Mouse (Mus musculus) midbrain, embryonic 14.5 days (tissue): ENCODE results near the gene Rprd1b. TPM values are rescaled to one million over a fixed set of nuclear protein-coding genes. Genes with fewer than 3 reads are reported as not detected.

Experiments used
- ATAC-seq: fragments of 200-750 bp; cut with Nextera tagmentation; 2 replicates; pipeline ENCODE4 v1.8.0; 2017; ENCODE audit warnings: moderate number of reproducible peaks, moderate library complexity; ENCODE audit not compliant: low FRiP score, low TSS enrichment
- DNase-seq: peaks from one replicate; pipeline ENCODE4 v3.0.0-alpha.2; 2015
- H3K27ac ChIP-seq: fragments of 300-500 bp; sonication (generic); replicated peaks from 2 replicates; pipeline ENCODE4 v1.5.1; 2014; ENCODE audit warnings: mild to moderate bottlenecking, low read depth, low read length, moderate library complexity
- H3K27me3 ChIP-seq: fragments of 300-500 bp; sonication (generic); 2 replicates; pipeline ENCODE4 v1.6.1; 2014; ENCODE audit warnings: low read length, control low read depth, mixed read lengths; ENCODE audit not compliant: control insufficient read depth, insufficient read depth
- H3K36me3 ChIP-seq: fragments of 300-500 bp; sonication (generic); 2 replicates; pipeline ENCODE4 v1.6.1; 2014; ENCODE audit warnings: low read length, control low read depth; ENCODE audit not compliant: control insufficient read depth, insufficient read depth
- H3K4me1 ChIP-seq: fragments of 300-500 bp; sonication (generic); 2 replicates; pipeline ENCODE4 v1.6.1; 2014; ENCODE audit warnings: mild to moderate bottlenecking, antibody characterized with exemption, low read length, control low read depth; ENCODE audit not compliant: control insufficient read depth, insufficient read depth
- H3K4me2 ChIP-seq: fragments of 300-500 bp; sonication (generic); 2 replicates; pipeline ENCODE4 v1.6.1; 2014; ENCODE audit warnings: mild to moderate bottlenecking, low read length, moderate library complexity
- H3K4me3 ChIP-seq: fragments of 300-500 bp; sonication (generic); replicated peaks from 2 replicates; pipeline ENCODE4 v1.5.1; 2014; ENCODE audit warnings: low read depth, low read length
- H3K9ac ChIP-seq: fragments of 300-500 bp; sonication (generic); replicated peaks from 2 replicates; pipeline ENCODE4 v1.6.1; 2014; ENCODE audit warnings: mild to moderate bottlenecking, low read length, moderate library complexity
- H3K9me3 ChIP-seq: fragments of 300-500 bp; sonication (generic); 2 replicates; pipeline ENCODE4 v1.6.1; 2016; ENCODE audit warnings: low read length, control low read depth, mixed read lengths; ENCODE audit not compliant: control insufficient read depth
- WGBS: fragments of 180-500 bp; shearing (Covaris S2); extraction: QIAGEN DNeasy Blood & Tissue Kit; methylation state at CpG from one replicate; pipeline ENCODE4 v1.1.7; 2014; 5-methylcytosine and 5-hydroxymethylcytosine counted together
- polyA plus RNA-seq: library from polyadenylated mRNA; unstranded; fragments of >200 nt; fragmentation: Nextera tagmentation; extraction: Ambion mirVana; gene quantifications from 2 replicates; pipeline ENCODE4 v1.2.1, GENCODE M21; 2014

Gene Rprd1b
- polyA plus RNA-seq, 1 experiment from 2014 or later, result 40.2 TPM

DNA sequence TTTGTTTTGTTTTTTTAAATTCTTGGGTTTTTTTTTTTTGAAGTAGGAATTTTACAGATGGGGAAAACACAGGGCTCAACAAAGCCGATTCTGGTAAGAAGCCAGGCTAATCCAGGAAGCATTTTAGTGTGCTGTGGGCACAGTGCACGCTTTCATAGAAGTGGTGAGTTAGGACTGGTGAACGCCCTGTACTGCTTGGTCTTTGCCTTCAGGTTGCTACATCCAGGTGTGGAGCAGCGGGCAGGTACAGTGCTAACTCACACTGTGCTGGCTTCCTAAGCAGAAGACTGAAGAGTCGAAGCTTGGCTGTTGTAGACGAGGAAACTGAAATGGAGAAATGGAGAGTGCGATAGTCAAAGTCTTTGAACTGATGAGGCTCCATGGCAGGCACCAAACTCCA lies 1.7 kb downstream of the Rprd1b start:
- Histone ChIP-seq H3K36me3 (0 out of 2 replicates have a peak, but pooled peaks cover 4% of the 10 kb centered on the region), H3K9ac (no peak overlapping the region), H3K9me3 (no peaks in the 10 kb centered on the region), H3K4me3 (peak overlapping the region; percentile 94), H3K27ac (no peak overlapping the region), H3K4me2 (peak overlapping the region; percentile 93), H3K27me3 (no peaks in the 10 kb centered on the region), H3K4me1 (peaks cover 24% of the 10 kb centered on the region)
- ATAC-seq, result no peak
- DNase-seq, result no peak
- WGBS, result 82% methylated on average over 7 of the region's 7 CpGs

DNA sequence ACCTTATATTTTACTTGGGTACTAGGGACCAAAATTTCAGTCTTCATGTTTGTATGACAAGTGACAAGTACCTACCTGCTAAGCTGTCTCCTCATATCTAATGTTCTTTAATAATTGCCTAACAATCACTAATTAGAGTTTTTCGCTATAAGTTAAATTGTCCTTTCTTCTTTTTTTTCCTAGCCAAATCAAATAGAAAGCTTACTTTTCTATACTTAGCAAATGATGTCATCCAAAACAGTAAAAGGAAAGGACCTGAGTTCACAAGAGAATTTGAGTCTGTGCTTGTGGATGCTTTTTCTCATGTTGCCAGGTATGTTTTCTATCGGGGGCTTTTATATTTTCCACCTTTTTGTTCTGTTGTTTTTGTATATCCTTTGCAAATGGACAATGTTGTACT lies 7.5 kb downstream of the Rprd1b start:
- H3K27me3 ChIP-seq, result no peaks in the 10 kb centered on the region
- ATAC-seq, result no peak
- whole genome bisulfite sequencing, result 96% methylated on average over 2 of the region's 2 CpGs
- peaks cover 31% of the 10 kb centered on the region for H3K36me3 ChIP-seq
- no peak overlapping the region for H3K27ac ChIP-seq
- peaks cover 10% of the 10 kb centered on the region for H3K4me1 ChIP-seq
- no peak overlapping the region for H3K4me2 ChIP-seq
- no peak for DNase-seq
- H3K9ac ChIP-seq, result no peak overlapping the region
- no peak overlapping the region for H3K4me3 ChIP-seq
- H3K9me3 ChIP-seq, result no peaks in the 10 kb centered on the region

GRCm38 (mm10) chr2:158036408-158036807 lies 8.1 kb downstream of the Rprd1b start:
- Histone ChIP-seq H3K4me3 (no peak overlapping the region), H3K36me3 (peaks cover 32% of the 10 kb centered on the region), H3K27me3 (no peaks in the 10 kb centered on the region), H3K9me3 (no peaks in the 10 kb centered on the region), H3K27ac (no peak overlapping the region), H3K4me1 (peaks cover 4% of the 10 kb centered on the region; the same call in 1 of the 2 replicates), H3K4me2 (no peak overlapping the region), H3K9ac (no peak overlapping the region)
- WGBS, result 95% methylated on average over 6 of the region's 6 CpGs
- no peak for DNase-seq
- ATAC-seq, result no peak

DNA sequence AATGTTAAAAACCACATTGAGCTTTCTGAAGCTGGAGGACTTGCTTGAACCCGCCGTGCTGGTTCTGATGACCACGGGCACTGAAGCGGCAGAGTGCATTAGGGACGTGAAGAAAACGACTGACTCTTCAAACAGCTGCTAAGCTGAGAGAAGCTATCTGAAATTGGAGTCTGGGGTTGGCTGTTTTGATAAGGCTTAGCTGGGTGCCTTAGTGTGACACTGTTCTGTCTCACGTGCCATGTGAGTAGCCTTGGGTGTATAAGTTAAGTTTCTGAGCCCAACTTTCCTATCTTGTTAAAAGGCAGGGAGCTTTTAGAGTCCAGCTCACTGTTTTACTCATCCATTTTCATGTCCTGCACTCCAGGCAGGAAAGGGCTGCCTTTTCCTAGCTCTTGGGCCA lies 8.7 kb downstream of the Rprd1b start:
- Histone ChIP-seq H3K36me3 (peaks cover 38% of the 10 kb centered on the region), H3K27ac (no peak overlapping the region), H3K4me2 (no peak overlapping the region), H3K27me3 (no peaks in the 10 kb centered on the region), H3K9me3 (no peaks in the 10 kb centered on the region), H3K4me1 (no peaks in the 10 kb centered on the region), H3K9ac (no peak overlapping the region), H3K4me3 (no peak overlapping the region)
- no peak for DNase-seq
- ATAC-seq, result no peak
- 90% methylated on average over 7 of the region's 7 CpGs for WGBS

- H3K4me3 ChIP-seq, result no peak overlapping the region
- no peak overlapping the region for H3K9ac ChIP-seq
- no peaks in the 10 kb centered on the region for H3K9me3 ChIP-seq
- H3K4me2 ChIP-seq, result no peak overlapping the region
- H3K4me1 ChIP-seq, result no peaks in the 10 kb centered on the region
- DNase-seq (no peak), ATAC-seq (no peak)
- 93% methylated on average over 1 of the region's 1 CpGs for WGBS
- H3K36me3 ChIP-seq, result peaks cover 43% of the 10 kb centered on the region
- no peak overlapping the region for H3K27ac ChIP-seq
- no peaks in the 10 kb centered on the region for H3K27me3 ChIP-seq
Observed at GRCm38 (mm10) chr2:158037571-158037970, 9.3 kb downstream of the Rprd1b start.

DNA sequence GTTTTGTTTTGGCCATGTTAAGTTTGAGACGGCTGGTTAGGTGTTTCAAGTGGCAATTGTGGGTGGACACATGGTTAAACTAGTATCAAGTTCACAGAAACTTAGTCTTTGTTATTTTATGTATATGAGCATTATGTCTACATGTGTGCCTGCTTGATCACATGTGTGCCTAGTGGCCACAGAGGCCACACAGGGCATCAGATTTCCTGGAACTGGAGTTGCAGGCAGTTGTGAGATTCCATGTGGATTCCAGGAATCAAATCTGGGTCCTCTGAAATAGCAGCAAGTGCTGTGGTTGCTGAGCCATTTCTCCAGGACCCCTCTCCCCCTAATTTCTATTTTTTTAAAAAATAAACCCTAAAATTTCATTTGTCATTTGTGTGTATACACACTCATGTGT lies 11.4 kb downstream of the Rprd1b start:
- no peak overlapping the region for H3K9ac ChIP-seq
- H3K4me2 ChIP-seq, result no peak overlapping the region
- H3K9me3 ChIP-seq, result no peaks in the 10 kb centered on the region
- DNase-seq (no peak), ATAC-seq (no peak)
- no peak overlapping the region for H3K4me3 ChIP-seq
- 89% methylated on average over 1 of the region's 1 CpGs for WGBS
- no peaks in the 10 kb centered on the region for H3K4me1 ChIP-seq
- no peak overlapping the region for H3K27ac ChIP-seq
- peaks cover 60% of the 10 kb centered on the region for H3K36me3 ChIP-seq
- H3K27me3 ChIP-seq, result no peaks in the 10 kb centered on the region

GRCm38 (mm10) chr2:158040396-158040795 lies 12.1 kb downstream of the Rprd1b start:
- Histone ChIP-seq H3K27ac (no peak overlapping the region), H3K4me3 (no peak overlapping the region), H3K36me3 (peaks cover 67% of the 10 kb centered on the region), H3K4me1 (no peaks in the 10 kb centered on the region), H3K9me3 (no peaks in the 10 kb centered on the region), H3K4me2 (no peak overlapping the region), H3K27me3 (no peaks in the 10 kb centered on the region), H3K9ac (no peak overlapping the region)
- 92% methylated on average over 2 of the region's 2 CpGs for WGBS
- ATAC-seq, result no peak
- no peak for DNase-seq

- DNase-seq (no peak), ATAC-seq (no peak)
- Histone ChIP-seq H3K27me3 (no peaks in the 10 kb centered on the region), H3K4me1 (no peaks in the 10 kb centered on the region), H3K4me3 (no peak overlapping the region), H3K9ac (no peak overlapping the region), H3K27ac (no peak overlapping the region), H3K9me3 (no peaks in the 10 kb centered on the region), H3K36me3 (peaks cover 61% of the 10 kb centered on the region), H3K4me2 (no peak overlapping the region)
- WGBS, result 92% methylated on average over 8 of the region's 8 CpGs
Observed at GRCm38 (mm10) chr2:158043504-158043903, 15.2 kb downstream of the Rprd1b start.

GRCm38 (mm10) chr2:158046186-158046585 lies 17.9 kb downstream of the Rprd1b start:
- no peak for DNase-seq
- ATAC-seq, result no peak
- Histone ChIP-seq H3K4me3 (no peak overlapping the region), H3K9me3 (no peaks in the 10 kb centered on the region), H3K4me1 (no peaks in the 10 kb centered on the region), H3K4me2 (no peak overlapping the region), H3K36me3 (peaks cover 69% of the 10 kb centered on the region), H3K9ac (no peak overlapping the region), H3K27me3 (no peaks in the 10 kb centered on the region), H3K27ac (no peak overlapping the region)
- WGBS, result 81% methylated on average over 4 of the region's 4 CpGs
